Mouse (Mus musculus) heart, embryonic 11.5 days (tissue): ENCODE results near the gene Slc9a9. TPM values are rescaled to one million over a fixed set of nuclear protein-coding genes. Genes with fewer than 3 reads are reported as not detected.

Experiments
- ATAC-seq: fragments of 200-750 bp; cut with Nextera tagmentation; replicated peaks from 2 replicates; pipeline ENCODE4 v1.8.0; 2017; ENCODE audit warnings: moderate library complexity; ENCODE audit not compliant: insufficient number of reproducible peaks, low FRiP score, low TSS enrichment
- H3K27ac ChIP-seq: fragments of 300-500 bp; sonication (generic); 2 replicates; pipeline ENCODE4 v1.5.1; 2014; ENCODE audit warnings: mild to moderate bottlenecking, low read depth, low read length
- H3K27me3 ChIP-seq: fragments of 300-500 bp; sonication (generic); 2 replicates; pipeline ENCODE4 v1.6.1; 2014; ENCODE audit warnings: mild to moderate bottlenecking, low read length, mixed read lengths; ENCODE audit not compliant: control insufficient read depth, insufficient read depth
- H3K36me3 ChIP-seq: fragments of 300-500 bp; sonication (generic); 2 replicates; pipeline ENCODE4 v1.6.1; 2014; ENCODE audit warnings: mild to moderate bottlenecking, low read length, moderate library complexity, mixed read lengths; ENCODE audit not compliant: control insufficient read depth, insufficient read depth
- H3K4me1 ChIP-seq: fragments of 300-500 bp; sonication (generic); 2 replicates; pipeline ENCODE4 v1.6.1; 2014; ENCODE audit warnings: low read length; ENCODE audit not compliant: control insufficient read depth, insufficient read depth
- H3K4me2 ChIP-seq: fragments of 300-500 bp; sonication (generic); 2 replicates; pipeline ENCODE4 v1.6.1; 2014; ENCODE audit warnings: mild to moderate bottlenecking, moderate library complexity
- H3K4me3 ChIP-seq: fragments of 300-500 bp; sonication (generic); 2 replicates; pipeline ENCODE4 v1.5.1; 2014; ENCODE audit warnings: low read depth, low read length
- H3K9ac ChIP-seq: fragments of 300-500 bp; sonication (generic); 2 replicates; pipeline ENCODE4 v1.6.1; 2014; ENCODE audit warnings: mild to moderate bottlenecking, low read depth, low read length, moderate library complexity
- H3K9me3 ChIP-seq: fragments of 300-500 bp; sonication (generic); replicated peaks from 2 replicates; pipeline ENCODE4 v1.6.1; 2016; ENCODE audit warnings: low read length; ENCODE audit not compliant: control insufficient read depth
- WGBS: fragments of 180-500 bp; shearing (Covaris S2); extraction: QIAGEN DNeasy Blood & Tissue Kit; methylation state at CpG from one replicate; pipeline ENCODE4 v1.1.7; 2014; ENCODE audit not compliant: insufficient replicate concordance; 5-methylcytosine and 5-hydroxymethylcytosine counted together
- polyA plus RNA-seq: library from polyadenylated mRNA; unstranded; fragments of >200 nt; fragmentation: Nextera tagmentation; extraction: Ambion mirVana; gene quantifications from 2 replicates; pipeline ENCODE4 v1.2.1, GENCODE M21; 2014

The Slc9a9 gene
- polyA plus RNA-seq, 1 experiment from 2014 or later, result 4.1 TPM

DNA sequence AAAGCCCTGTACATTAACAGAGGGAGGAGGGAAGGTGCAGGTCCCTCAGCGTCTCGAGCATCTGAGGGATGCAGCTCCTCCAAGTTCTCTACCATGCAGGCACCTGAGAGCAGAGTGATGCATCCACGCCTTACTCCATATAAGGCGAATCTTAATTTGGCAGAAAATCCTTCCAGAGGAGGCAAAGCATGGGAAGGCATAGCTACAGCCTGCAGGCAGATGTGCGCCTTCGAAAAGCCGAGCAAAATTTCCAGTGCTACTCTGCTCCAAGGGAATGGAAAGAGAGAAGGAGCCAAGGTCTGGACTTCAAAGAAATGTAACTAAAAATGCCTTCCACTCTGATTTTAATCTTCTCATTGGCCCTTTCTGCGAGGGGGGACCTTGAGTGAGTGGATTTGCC is 80.5 kb downstream of the Slc9a9 start:
- 80% methylated on average over 8 of the region's 8 CpGs for WGBS
- peaks cover 8% of the 10 kb centered on the region for H3K4me1 ChIP-seq

DNA sequence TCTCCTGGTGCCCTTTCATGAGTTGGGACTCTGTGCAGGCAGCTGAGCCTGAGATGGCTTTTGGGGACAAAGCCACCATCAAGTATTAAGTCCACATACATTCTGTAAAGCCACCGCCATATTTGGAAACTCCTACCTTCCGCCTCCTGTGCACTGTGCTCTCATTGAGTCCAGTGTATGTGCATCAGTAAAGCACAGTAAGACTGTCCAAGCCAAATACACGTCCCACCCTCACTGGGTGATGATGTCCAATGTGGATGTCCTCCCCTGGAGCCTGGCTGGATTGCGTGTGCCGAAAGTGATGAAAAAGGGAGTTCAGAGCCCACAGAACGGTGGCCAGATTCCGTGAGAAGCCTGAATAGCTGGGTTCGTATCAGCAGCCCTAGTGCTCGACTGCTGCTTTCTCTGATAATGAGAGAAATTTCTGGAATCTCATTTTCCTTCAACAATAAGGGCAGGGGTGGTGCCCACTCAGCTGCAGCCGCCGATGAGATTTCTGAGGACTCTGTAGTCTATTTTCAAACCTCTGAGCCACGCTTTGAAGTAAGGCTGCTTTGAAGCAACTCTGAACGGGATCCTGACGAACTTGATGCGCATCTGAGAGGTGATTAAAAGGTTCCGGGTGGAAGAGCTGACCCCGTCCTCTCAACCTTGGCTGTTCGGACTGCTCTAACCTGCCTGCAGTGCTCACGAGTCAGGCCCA is 81.4 kb downstream of the Slc9a9 start:
- WGBS, result 51% methylated on average over 19 of the region's 19 CpGs
- peak; percentile 42; the same call in 1 of the 2 replicates for ATAC-seq
- Histone ChIP-seq H3K27me3 (no peaks in the 10 kb centered on the region), H3K9me3 (no peaks in the 10 kb centered on the region), H3K4me3 (no peak overlapping the region), H3K27ac (no peak overlapping the region), H3K9ac (no peak overlapping the region), H3K4me1 (peaks cover 8% of the 10 kb centered on the region), H3K4me2 (peak overlapping the region; percentile 31), H3K36me3 (no peaks in the 10 kb centered on the region)

More for the DNA sequence above, 80.5 kb downstream of the Slc9a9 start:
- H3K4me3 ChIP-seq, result no peak overlapping the region
- no peaks in the 10 kb centered on the region for H3K9me3 ChIP-seq
- H3K4me2 ChIP-seq, result no peak overlapping the region
- no peak overlapping the region for H3K27ac ChIP-seq
- no peak overlapping the region for H3K9ac ChIP-seq
- H3K36me3 ChIP-seq, result no peaks in the 10 kb centered on the region
- no peaks in the 10 kb centered on the region for H3K27me3 ChIP-seq
- ATAC-seq, result no peak

DNA sequence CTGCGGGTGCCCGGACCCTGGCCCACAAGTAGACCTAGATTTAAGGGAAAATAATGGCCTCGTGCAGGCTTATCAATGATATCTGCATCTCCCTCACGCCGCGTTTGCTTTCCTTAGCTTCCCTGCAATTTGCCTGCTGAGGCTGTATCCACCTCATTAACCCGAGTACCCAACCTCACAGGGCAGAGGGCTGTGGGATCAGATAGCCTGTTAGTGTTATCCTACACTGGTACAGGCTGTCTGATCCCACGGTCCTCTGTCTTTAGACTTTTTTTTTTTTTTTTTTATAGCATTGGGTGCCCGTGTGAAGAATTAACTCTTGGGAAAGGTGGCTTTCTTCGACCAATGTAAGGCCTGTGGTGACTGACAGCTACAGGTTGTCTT is 81.9 kb downstream of the Slc9a9 start:
- ATAC-seq, result no peak
- Histone ChIP-seq H3K27ac (no peak overlapping the region), H3K27me3 (no peaks in the 10 kb centered on the region), H3K9me3 (no peaks in the 10 kb centered on the region), H3K9ac (no peak overlapping the region), H3K36me3 (no peaks in the 10 kb centered on the region), H3K4me2 (peak overlapping the region; percentile 31), H3K4me1 (peaks cover 8% of the 10 kb centered on the region), H3K4me3 (no peak overlapping the region)
- WGBS, result 57% methylated on average over 10 of the region's 10 CpGs

DNA sequence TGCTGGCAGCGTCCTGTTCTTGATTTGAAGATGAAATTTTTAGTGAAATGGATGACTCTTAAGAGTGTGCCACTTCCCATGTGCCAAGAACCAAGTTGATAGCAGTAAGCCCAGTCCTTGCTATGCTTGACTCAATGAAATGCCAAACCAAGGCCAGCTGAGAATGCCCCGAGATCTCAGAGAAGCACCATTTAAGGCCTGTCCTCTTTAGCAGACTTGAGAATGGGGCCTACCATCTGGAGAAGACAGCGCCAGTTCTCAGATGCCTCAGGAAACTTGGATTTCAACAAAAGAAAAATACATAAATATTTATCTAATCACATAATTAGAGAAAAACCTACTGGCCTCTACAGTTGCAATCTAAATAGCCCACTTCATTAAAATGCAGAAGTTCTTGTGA is 82.4 kb downstream of the Slc9a9 start:
- no peaks in the 10 kb centered on the region for H3K36me3 ChIP-seq
- H3K9ac ChIP-seq, result no peak overlapping the region
- no peak for ATAC-seq
- H3K9me3 ChIP-seq, result no peaks in the 10 kb centered on the region
- no peaks in the 10 kb centered on the region for H3K27me3 ChIP-seq
- no peak overlapping the region for H3K4me3 ChIP-seq
- 83% methylated on average over 3 of the region's 3 CpGs for WGBS
- no peak overlapping the region for H3K4me2 ChIP-seq
- H3K4me1 ChIP-seq, result peaks cover 8% of the 10 kb centered on the region
- H3K27ac ChIP-seq, result no peak overlapping the region

DNA sequence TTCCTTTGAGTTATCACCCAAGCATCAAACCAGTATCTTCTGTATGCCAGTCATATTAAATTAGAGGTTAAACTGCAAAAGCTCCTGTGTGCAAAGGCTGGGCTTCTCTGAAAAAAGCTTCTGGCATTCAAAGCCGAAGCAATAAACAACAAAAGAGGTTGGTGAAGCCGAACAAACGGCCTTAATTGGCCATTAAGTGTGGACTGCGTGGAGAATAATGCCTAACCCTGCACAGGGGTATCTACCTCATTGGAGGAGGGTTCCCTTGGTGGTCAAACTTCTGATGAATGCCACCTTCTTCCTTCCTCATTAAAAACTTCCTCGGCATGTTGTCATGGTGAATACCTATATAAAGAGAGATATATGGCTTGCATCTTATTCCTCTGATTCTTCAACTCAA is 90.2 kb downstream of the Slc9a9 start:
- no peak for ATAC-seq
- Histone ChIP-seq H3K4me1 (no peaks in the 10 kb centered on the region), H3K4me3 (no peak overlapping the region), H3K4me2 (no peak overlapping the region), H3K27ac (no peak overlapping the region), H3K36me3 (no peaks in the 10 kb centered on the region), H3K9ac (no peak overlapping the region), H3K9me3 (no peaks in the 10 kb centered on the region), H3K27me3 (no peaks in the 10 kb centered on the region)
- WGBS, result 77% methylated on average over 5 of the region's 5 CpGs

DNA sequence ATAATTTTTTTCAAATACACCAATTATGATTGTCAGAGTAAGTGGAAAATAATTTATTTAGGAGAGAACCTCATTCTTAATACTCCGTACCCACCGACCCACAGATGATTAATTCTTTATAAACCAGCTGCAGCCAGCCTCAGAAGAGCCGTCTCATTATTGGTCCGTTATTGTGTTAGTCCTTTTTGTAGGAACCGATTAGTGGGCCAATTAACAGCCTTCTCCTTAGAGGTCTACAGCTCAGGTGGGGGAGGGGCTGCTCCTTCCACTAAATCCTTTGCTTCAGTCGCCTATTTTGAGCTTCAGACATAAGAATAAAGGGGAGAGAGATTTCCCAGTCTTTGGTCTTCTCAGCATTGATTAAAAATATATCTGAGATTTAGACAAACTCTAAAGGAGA is 98.4 kb downstream of the Slc9a9 start:
- ATAC-seq, result no peak
- WGBS, result 75% methylated on average over 6 of the region's 6 CpGs
- Histone ChIP-seq H3K4me3 (no peak overlapping the region), H3K9ac (no peak overlapping the region), H3K27me3 (no peaks in the 10 kb centered on the region), H3K4me2 (no peak overlapping the region), H3K36me3 (no peaks in the 10 kb centered on the region), H3K27ac (no peak overlapping the region), H3K4me1 (no peaks in the 10 kb centered on the region), H3K9me3 (no peaks in the 10 kb centered on the region)

DNA sequence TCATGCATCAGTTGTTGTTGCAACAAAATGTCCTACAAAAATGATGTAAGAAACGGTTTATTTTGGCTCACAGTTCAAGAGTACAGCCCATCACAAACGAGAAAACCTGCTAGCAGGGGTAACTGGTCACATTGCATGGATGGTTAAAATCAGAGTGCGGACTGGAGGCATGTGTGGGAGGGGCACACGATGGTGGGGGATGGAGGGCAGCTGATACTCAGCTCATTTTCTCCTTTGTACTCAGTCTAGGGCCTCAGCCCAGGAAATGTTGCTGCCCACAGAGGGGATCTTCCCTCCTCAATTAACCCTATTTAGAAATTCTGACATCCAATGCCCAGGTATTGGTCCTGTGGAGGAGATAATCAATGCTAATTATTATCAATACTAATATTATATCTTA is 98.8 kb downstream of the Slc9a9 start:
- no peak overlapping the region for H3K4me3 ChIP-seq
- no peak overlapping the region for H3K4me2 ChIP-seq
- H3K9ac ChIP-seq, result no peak overlapping the region
- no peaks in the 10 kb centered on the region for H3K9me3 ChIP-seq
- 66% methylated on average over 4 of the region's 4 CpGs for WGBS
- H3K27me3 ChIP-seq, result no peaks in the 10 kb centered on the region
- no peaks in the 10 kb centered on the region for H3K36me3 ChIP-seq
- no peak overlapping the region for H3K27ac ChIP-seq
- no peak for ATAC-seq
- H3K4me1 ChIP-seq, result no peaks in the 10 kb centered on the region

DNA sequence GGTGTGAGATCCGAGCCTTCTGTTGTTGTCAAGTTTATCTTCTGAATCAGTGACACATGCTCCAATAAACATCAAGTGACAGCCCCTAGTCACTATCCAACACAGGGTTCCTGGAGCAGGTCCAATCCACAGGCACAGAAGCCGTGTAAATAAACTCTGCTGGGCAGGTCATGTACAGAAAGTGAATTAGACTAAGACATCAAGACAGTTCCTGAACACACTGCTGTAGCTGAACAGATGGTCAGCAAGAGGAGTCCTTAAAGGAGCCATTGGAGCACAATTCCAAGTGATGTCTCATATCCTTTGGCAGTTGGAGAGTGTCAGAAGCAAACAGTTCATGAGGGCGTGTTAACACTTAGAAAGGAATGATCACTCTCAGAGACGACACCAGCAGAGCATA is 103.6 kb downstream of the Slc9a9 start:
- no peaks in the 10 kb centered on the region for H3K36me3 ChIP-seq
- WGBS, result 71% methylated on average over 4 of the region's 4 CpGs
- no peak overlapping the region for H3K9ac ChIP-seq
- no peaks in the 10 kb centered on the region for H3K27me3 ChIP-seq
- ATAC-seq, result no peak
- no peaks in the 10 kb centered on the region for H3K4me1 ChIP-seq
- H3K4me2 ChIP-seq, result no peak overlapping the region
- H3K9me3 ChIP-seq, result no peaks in the 10 kb centered on the region
- no peak overlapping the region for H3K27ac ChIP-seq
- no peak overlapping the region for H3K4me3 ChIP-seq

DNA sequence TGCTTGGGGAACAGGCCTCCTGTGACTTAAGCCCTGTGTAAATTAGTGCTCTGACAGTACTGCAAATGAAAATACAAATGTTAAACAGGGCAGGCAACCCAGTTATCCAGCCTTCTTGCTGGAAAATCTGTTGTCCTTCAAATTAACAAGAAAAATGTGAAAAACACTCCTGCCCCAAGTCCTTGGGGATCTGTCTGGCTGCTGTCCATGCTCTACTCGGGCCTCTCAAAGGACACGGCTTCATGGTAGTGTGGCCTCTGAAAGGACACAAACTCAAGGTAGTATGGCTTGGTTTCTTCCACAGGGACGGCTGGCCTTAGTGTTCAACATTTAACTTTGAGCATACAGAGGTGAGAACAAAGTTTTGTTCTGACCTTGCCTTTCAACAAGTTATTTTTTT is 118.6 kb downstream of the Slc9a9 start:
- Histone ChIP-seq H3K9ac (no peak overlapping the region), H3K27me3 (no peaks in the 10 kb centered on the region), H3K27ac (no peak overlapping the region), H3K36me3 (no peaks in the 10 kb centered on the region), H3K4me1 (no peaks in the 10 kb centered on the region), H3K4me2 (no peak overlapping the region), H3K4me3 (no peak overlapping the region), H3K9me3 (no peaks in the 10 kb centered on the region)
- no peak for ATAC-seq
- 77% methylated on average over 3 of the region's 3 CpGs for WGBS
